Mouse (Mus musculus): ENCODE data around the gene Ctdnep1.
"Not testable (repeated sequence)": the region's sequence is repeated elsewhere in the genome, so short reads cannot be mapped to it uniquely, and the experiment has no call there.

Gene Ctdnep1

DNA sequence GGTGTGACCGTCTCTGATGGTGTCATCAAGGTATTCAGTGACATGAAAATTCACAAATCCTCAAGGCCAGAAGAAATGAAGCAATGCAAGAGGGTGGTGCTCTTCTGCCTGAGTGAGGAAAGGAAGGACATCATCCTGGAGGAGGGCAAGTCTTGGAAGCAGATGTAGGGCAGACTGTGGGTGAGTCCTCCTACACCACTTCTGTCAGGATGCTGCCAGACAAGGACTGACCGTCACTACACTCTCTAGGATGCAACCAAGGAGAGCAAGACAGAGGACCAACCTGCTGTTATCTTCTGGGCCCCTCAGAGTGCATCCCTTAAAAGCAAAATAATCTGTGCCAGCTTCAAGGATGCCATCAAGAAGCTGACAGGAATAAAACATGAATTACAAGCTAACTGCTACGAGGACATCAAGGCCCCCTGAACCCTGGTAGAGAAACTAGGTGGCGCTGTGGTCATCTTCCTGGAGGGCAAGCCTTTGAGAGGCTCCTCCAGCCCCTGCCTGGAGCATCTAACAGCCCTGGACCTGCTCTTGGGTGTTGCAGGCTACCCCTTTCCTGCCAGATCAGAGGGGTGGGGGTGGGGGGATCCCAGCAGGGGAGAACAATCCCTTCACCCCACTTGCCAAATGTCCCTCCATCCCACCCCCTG lies 30.0 kb upstream of the Ctdnep1 start:
- peak in 1 of 2 experiments; percentile 42 for DNase-seq

- no peak for DNase-seq
Measured at GRCm38 (mm10) chr11:69952274-69952673, 28.7 kb upstream of the Ctdnep1 start.

GRCm38 (mm10) chr11:69953267-69953915 lies 27.6 kb upstream of the Ctdnep1 start:
- DNase-seq, result no peak

DNA sequence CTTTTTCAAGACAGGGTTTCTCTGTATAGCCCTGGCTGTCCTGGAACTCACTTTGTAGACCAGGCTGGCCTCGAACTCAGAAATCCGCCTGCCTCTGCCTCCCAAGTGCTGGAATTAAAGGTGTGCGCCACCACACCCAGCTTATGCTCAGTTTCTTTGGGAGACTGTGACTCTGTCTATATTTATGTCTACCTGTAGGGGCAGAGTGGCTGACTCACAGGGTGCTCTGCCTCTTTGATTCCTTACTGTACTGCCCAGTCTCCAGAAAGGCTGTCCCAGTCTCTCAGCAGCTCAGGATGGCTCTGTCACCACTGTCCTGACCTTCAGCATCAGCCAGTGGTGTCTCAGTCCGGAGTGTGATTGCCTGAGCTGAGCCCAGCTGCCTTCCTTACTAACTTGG lies 25.3 kb upstream of the Ctdnep1 start:
- not testable (repeated sequence) for DNase-seq

DNA sequence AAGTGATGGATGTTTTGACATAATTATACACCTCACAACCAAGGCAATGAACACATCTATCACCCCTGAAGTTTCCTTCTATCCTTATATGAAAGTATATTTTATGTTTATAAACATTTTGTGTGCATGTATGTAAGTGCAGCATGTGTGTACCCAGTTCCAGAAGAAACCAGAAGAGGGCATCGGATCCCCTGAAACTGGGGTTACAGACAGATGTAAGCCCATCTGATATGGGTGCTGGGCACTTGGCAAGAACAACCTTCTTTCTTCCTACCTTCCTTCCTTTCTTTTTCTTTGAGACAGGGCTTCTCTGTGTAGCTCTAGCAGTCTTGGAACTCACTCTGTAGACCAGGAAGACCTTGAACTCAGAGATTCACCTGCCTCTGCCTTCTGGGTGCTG lies 24.7 kb upstream of the Ctdnep1 start:
- peak in 1 of 2 experiments; percentile 21 for DNase-seq

DNA sequence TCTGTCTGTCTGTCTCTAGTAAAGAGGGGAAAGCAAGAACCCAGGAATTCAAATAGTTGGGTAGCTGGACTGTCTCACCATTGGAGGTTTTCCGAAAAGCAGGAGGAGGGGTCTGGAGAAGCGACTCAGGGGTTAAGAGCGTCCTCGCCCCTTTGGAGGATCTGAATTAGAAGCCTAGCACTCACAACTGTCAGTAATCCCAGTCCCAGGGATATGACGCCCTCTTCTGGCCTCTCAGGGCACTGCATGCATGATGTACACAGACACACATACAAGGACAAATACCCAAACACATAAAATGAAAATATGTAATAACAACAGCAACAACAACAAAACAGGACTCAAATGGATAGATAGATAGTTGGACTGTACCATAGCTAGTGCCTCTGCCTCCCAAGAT lies 20.3 kb upstream of the Ctdnep1 start:
- no peak for DNase-seq

DNA sequence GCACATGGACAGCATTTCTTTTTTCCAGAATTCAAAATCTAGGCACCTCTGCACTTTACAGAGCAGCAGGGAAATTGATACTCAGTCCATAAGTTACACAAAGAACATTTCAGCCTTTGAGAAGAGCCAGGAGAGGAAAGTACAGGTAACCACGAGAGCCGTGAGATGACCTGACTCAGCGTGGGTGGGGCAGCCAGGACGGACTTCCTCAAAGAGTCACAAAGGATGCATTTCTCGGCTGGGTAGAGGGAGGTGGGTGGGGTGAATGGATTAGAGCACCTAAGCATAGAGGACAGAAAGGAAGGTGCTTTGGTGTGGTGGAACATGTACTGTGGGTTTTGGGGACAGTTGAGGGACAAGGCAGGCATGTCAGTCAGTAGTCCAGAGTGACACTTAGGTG lies 19.1 kb upstream of the Ctdnep1 start:
- DNase-seq, result no peak

DNA sequence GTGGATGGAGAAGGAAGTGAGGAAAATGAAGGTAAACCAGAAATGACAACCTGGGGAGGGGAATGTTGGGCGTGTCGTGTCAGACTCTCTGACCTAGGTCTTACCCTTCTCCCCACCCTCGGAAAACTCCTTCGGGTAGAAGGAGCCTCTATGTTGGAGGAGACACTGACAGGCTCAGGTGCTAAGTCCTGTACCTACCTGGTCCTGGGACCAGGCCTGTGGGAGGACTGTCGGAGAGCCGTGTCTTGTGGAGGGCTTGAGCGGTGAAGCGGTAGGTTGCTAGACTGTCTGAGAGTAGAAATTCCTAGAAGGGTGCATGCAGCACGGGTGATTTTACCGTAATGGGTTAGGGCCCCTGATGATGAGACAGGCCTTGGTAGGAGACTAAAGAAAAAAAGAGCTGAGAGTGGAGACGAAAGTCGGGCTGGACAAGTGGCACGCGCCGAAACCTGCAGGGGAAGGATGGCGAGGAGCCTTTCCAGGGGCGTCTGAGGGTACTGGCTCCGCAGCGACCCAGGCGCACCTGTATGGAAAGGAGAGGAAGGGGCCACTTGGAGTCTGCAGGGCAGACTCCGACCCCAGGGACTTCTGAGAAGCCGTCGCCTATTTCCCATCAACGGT lies 16.2 kb upstream of the Ctdnep1 start, which contains the start of gene Cldn7:
TSS of gene Cldn7 (plus strand) at position 130 of the 621 bp plus-strand sequence.
- no peak for DNase-seq

DNA sequence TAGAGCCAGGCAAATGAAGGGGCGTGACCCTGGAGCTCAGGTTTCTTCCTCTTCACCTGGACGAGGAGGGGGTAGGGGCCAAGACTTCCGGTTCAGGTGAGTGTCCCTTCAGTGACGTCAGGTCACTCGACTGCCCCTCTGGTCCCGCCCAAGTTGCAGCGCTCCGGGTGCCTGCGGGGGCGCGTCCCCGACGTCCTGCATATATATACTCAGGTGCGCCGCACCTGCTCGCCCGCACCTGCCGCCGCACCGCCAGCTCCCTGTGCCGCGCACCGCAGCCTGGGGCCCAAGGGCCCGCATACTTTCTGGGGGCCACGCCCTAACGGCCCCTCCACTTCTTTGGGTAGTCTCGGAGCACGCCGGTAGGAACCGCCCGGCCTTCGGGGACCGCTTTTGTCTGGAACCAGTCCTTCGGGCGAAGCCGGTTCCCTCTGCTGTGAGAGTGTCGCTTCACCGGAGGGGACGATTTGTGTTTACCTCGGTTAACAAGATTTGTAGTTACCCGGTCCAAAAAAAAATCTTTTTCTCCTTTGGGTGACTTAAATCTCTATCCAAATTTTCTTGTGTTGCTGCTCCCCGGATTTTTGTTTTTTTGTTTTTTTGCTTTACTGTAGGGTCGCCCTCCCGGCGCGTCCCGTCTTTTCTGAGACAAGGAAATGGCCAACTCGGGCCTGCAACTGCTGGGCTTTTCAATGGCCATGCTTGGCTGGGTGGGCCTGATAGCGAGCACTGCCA lies 15.5 kb upstream of the Ctdnep1 start:
- no peak for DNase-seq

DNA sequence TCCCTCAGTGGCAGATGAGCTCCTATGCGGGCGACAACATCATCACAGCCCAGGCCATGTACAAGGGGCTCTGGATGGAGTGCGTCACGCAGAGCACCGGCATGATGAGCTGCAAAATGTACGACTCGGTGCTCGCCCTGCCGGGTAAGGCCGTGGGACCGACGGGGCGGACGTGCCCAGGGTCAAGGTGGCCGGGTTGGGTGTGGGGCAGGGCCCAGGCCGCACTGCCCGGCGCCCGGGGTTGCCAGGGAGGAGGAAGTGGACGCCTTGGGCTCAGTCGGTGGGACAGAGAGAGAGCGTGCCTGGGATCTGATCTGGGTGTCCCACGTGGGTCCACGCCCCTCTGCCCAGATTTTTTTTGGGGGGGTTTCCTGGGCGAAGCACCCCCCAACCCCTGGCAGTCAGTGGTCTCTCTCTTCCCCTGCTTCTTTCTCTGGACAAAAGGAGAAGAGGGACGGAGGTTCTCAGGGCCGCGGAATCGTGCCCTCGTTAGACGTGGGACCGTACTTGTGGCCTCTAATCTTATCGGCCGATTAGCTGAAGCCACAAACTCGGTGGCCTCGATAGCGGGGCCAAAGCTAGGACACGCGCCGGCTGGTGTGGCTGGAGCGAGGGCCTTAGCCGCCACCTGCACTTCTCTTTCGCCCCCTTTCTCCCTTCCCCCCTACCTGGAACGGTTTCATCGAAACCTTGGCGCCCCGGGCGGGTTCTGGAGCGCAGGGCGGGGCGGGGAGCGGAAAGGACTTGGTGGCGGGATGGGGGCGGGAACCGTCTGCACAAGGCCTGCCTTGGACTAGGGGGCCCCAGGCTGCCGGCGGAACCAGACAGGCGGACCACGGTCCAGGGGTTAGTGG lies 14.7 kb upstream of the Ctdnep1 start:
- no peak for DNase-seq

DNA sequence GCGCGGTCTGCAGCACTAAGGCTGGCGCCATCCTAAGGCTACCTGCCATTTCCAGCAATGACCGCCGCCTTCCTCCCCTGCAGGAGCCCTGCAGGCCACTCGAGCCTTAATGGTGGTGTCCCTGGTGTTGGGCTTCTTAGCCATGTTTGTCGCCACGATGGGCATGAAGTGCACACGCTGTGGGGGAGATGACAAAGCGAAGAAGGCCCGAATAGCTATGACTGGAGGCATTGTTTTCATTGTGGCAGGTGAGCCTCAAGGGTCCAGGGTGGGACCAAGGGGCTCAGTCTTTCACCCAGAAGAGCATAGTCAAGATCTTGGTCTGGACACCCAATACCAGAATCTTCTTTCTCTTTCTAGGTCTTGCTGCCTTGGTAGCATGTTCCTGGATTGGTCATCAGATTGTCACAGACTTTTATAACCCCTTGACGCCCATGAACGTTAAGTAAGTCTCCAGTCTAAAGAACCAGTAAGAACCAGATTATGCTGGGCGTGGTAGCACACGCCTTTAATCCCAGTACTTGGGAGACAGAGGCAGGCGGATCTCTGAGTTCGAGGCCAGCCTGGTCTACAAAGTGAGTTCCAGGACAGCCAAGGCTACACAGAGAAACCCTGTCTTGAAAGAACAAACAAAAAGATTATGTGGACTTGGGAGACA lies 14.0 kb upstream of the Ctdnep1 start:
- no peak for DNase-seq

DNA sequence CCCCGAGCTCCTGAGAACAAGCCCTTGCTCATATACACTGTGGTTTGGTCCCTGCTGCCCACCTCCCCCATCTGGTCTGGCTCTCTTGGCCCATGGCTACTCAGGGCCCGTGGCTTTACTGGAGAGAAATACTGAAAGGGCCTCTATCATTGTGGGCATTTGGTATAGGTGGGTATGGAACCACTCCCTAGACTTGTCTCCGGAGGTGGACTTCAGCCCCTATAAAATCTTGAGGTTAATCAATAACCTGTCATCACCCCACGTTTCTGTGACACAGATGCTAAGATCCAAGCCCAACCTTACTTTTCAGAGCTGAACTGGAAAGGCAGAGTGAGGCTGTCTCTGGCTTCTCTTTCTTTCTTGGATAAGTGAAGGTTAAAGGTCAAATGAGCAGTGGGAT lies 12.2 kb upstream of the Ctdnep1 start:
- no peak for DNase-seq

GRCm38 (mm10) chr11:69970222-69970621 lies 10.7 kb upstream of the Ctdnep1 start:
- no peak for DNase-seq

GRCm38 (mm10) chr11:69970775-69971174 lies 10.2 kb upstream of the Ctdnep1 start:
- DNase-seq, result no peak

GRCm38 (mm10) chr11:69974907-69975306 lies 6.0 kb upstream of the Ctdnep1 start:
- DNase-seq, result no peak

DNA sequence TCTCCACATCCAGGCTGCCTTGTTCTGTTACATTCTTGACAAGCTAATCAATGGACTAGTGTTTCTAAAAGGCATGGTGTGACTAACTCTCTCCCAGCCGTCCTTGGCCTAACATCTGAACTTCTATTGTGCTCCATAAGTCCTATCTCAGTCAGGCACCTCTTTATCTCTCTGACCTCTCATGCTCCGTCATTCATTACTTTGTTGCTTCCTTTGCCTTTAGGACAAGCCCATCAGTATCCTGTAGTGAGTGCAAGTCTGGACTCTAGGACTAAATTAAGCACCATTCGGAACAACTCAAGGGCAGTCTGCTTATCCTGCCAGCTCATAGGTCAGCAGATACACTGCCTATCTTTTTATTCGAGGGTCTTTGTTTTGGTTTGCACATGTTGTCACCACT lies 4.7 kb upstream of the Ctdnep1 start:
- DNase-seq, result no peak

DNA sequence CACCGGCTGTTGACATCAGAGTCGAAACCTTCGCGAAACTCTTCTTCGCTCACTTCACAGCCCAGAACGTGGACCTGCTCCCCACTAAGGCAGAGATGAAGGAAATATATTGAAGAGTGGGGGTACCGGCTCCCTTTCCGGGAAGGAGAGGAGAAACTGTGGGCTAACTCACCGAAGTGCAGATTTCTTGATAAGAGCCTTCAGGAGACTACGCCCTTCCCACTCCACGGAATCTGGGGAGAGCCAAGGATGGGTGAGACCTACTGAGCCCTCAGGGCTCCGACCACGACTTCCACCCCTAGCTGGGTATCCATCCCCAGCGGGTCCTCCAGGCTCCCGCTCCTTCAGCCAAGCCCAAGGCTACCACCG lies 1.1 kb upstream of the Ctdnep1 start:
- DNase-seq, result no peak

GRCm38 (mm10) chr11:69980196-69981140 lies 488 bp upstream of the Ctdnep1 start:
- DNase-seq, result peak; percentile 89 to 91

DNA sequence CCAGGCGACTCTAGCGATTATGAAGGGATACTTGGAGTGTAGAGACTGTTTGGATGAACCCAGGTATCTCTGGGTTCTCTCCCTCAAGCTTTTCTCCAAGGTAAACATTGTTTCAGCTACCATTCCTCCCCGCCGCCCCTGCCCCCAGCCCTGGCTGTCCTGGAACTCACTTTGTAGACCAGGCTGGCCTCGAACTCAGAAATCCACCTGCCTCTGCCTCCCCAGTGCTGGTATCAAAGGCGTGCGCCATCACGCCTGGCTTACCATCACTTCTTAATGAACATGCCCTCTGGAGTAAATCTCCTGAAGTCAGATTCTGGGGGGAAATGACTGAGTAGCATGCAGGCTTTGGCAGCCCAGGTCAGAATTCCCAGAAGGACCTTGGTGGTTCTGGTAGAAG lies 1.3 kb downstream of the Ctdnep1 start, which contains the start of gene Elp5:
TSS of gene Elp5 (minus strand) at position 293 of the 400 bp plus-strand sequence.
- no peak for DNase-seq

DNA sequence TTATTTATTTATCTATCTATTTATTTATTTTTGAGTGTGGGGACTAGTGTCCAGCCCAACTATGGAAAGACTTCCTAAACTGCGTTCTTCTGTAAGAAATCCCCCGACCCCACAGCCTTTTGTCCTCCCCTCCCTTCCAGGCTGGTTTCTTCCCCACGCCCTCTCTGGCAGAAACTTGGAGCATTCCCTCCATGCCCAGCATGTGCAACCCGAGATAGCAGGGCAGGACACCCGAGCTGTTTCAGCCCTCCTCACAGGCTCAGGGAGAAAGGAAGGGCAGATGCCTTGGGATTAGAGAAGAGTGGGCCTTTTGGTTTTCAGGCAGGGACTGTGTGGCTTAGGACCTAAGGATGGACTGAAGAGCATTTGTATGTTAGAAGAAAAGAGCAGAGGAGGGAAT lies 1.9 kb downstream of the Ctdnep1 start:
- no peak for DNase-seq

- DNase-seq, result no peak
Measured at GRCm38 (mm10) chr11:69983377-69983776, 2.4 kb downstream of the Ctdnep1 start.
